Mouse (Mus musculus) intestine, embryonic 15.5 days (tissue): ENCODE data around the gene Ccdc65. TPM values are rescaled to one million over a fixed set of nuclear protein-coding genes. Genes with fewer than 3 reads are reported as not detected.

Source experiments
- ATAC-seq: fragments of 200-750 bp; cut with Nextera tagmentation; 2 replicates; pipeline ENCODE4 v1.8.0; 2017; ENCODE audit warnings: moderate TSS enrichment, moderate library complexity
- H3K27ac ChIP-seq: fragments of 300-500 bp; sonication (generic); 2 replicates; pipeline ENCODE4 v1.5.1; 2015; ENCODE audit warnings: mild to moderate bottlenecking, inconsistent platforms
- H3K27me3 ChIP-seq: fragments of 300-500 bp; sonication (generic); replicated peaks from 2 replicates; pipeline ENCODE4 v1.6.1; 2015; ENCODE audit warnings: inconsistent platforms
- H3K36me3 ChIP-seq: fragments of 300-500 bp; sonication (generic); 2 replicates; pipeline ENCODE4 v1.6.1; 2015; ENCODE audit warnings: inconsistent platforms
- H3K4me1 ChIP-seq: fragments of 300-500 bp; sonication (generic); replicated peaks from 2 replicates; pipeline ENCODE4 v1.6.1; 2015; ENCODE audit warnings: inconsistent platforms
- H3K4me2 ChIP-seq: fragments of 300-500 bp; sonication (generic); replicated peaks from 2 replicates; pipeline ENCODE4 v1.6.1; 2015; ENCODE audit warnings: mild to moderate bottlenecking, inconsistent platforms
- H3K4me3 ChIP-seq: fragments of 300-500 bp; sonication (generic); replicated peaks from 2 replicates; pipeline ENCODE4 v1.5.1; 2015; ENCODE audit warnings: inconsistent platforms
- H3K9ac ChIP-seq: fragments of 300-500 bp; sonication (generic); 2 replicates; pipeline ENCODE4 v1.6.1; 2015; ENCODE audit warnings: inconsistent platforms
- H3K9me3 ChIP-seq: fragments of 300-500 bp; sonication (generic); 2 replicates; pipeline ENCODE4 v1.6.1; 2016; ENCODE audit warnings: inconsistent platforms
- WGBS: fragments of 180-500 bp; shearing (Covaris S2); methylation state at CpG from one replicate; pipeline ENCODE4 v1.1.7; 2015; 5-methylcytosine and 5-hydroxymethylcytosine counted together
- polyA plus RNA-seq: library from polyadenylated mRNA; unstranded; fragments of >200 nt; fragmentation: Nextera tagmentation; extraction: Ambion mirVana; gene quantifications from 2 replicates; pipeline ENCODE4 v1.2.1, GENCODE M21; 2015

Ccdc65 gene
- polyA plus RNA-seq, 1 experiment from 2014 or later: 0.67 TPM

GRCm38 (mm10) chr15:98676940-98677728, 30.9 kb upstream of the Ccdc65 start, which contains the start of gene Rnd1:
Gene Rnd1, minus strand, starts transcription at chr15:98677461.
- peaks cover 42% of the 10 kb centered on the region for H3K27me3 ChIP-seq
- H3K27ac ChIP-seq: no peak within 1 kb of the TSS
- peak within 1 kb of the TSS; percentile 37 for H3K4me3 ChIP-seq
- 2% methylated on average over 36 of the region's 37 CpGs for WGBS
- no peaks in the 10 kb centered on the region for H3K36me3 ChIP-seq
- 0 out of 2 replicates have a peak within 1 kb of the TSS, but pooled peaks have one; percentile 9 for H3K9ac ChIP-seq
- H3K9me3 ChIP-seq: no peaks in the 10 kb centered on the region
- H3K4me2 ChIP-seq: peak within 1 kb of the TSS; percentile 89
- ATAC-seq: peak; percentile 99
- peaks cover 12% of the 10 kb centered on the region for H3K4me1 ChIP-seq

GRCm38 (mm10) chr15:98677977-98678376, 30.0 kb upstream of the Ccdc65 start:
- ATAC-seq: no peak
- Histone ChIP-seq H3K9me3 (no peaks in the 10 kb centered on the region), H3K9ac (no peak overlapping the region), H3K4me3 (no peak overlapping the region), H3K27me3 (peaks cover 39% of the 10 kb centered on the region), H3K4me2 (no peak overlapping the region), H3K36me3 (no peaks in the 10 kb centered on the region), H3K27ac (no peak overlapping the region), H3K4me1 (peaks cover 12% of the 10 kb centered on the region)
- WGBS: 65% methylated on average over 7 of the region's 7 CpGs

GRCm38 (mm10) chr15:98680660-98681059, 27.3 kb upstream of the Ccdc65 start:
- no peak overlapping the region for H3K4me2 ChIP-seq
- WGBS: 73% methylated on average over 8 of the region's 8 CpGs
- H3K9me3 ChIP-seq: no peaks in the 10 kb centered on the region
- H3K4me1 ChIP-seq: peaks cover 11% of the 10 kb centered on the region
- H3K27me3 ChIP-seq: peaks cover 18% of the 10 kb centered on the region
- H3K36me3 ChIP-seq: no peaks in the 10 kb centered on the region
- no peak overlapping the region for H3K9ac ChIP-seq
- H3K4me3 ChIP-seq: no peak overlapping the region
- ATAC-seq: no peak
- H3K27ac ChIP-seq: no peak overlapping the region

- Histone ChIP-seq H3K9ac (no peak overlapping the region), H3K9me3 (no peaks in the 10 kb centered on the region), H3K27ac (no peak overlapping the region), H3K4me3 (no peak overlapping the region), H3K4me1 (peaks cover 4% of the 10 kb centered on the region), H3K36me3 (no peaks in the 10 kb centered on the region), H3K27me3 (peaks cover 8% of the 10 kb centered on the region), H3K4me2 (no peak overlapping the region)
- 79% methylated on average over 7 of the region's 7 CpGs for WGBS
- ATAC-seq: no peak
Observed at GRCm38 (mm10) chr15:98681633-98682032, 26.4 kb upstream of the Ccdc65 start.

GRCm38 (mm10) chr15:98683177-98683576, 24.8 kb upstream of the Ccdc65 start:
- Histone ChIP-seq H3K4me1 (no peaks in the 10 kb centered on the region), H3K9me3 (no peaks in the 10 kb centered on the region), H3K36me3 (no peaks in the 10 kb centered on the region), H3K9ac (no peak overlapping the region), H3K4me2 (no peak overlapping the region), H3K27ac (no peak overlapping the region), H3K27me3 (peaks cover 2% of the 10 kb centered on the region), H3K4me3 (no peak overlapping the region)
- WGBS: 51% methylated on average over 10 of the region's 10 CpGs
- no peak for ATAC-seq

GRCm38 (mm10) chr15:98683746-98684145, 24.3 kb upstream of the Ccdc65 start:
- WGBS: 76% methylated on average over 1 of the region's 1 CpGs
- no peak overlapping the region for H3K4me2 ChIP-seq
- no peak for ATAC-seq
- H3K9ac ChIP-seq: no peak overlapping the region
- no peaks in the 10 kb centered on the region for H3K36me3 ChIP-seq
- H3K27me3 ChIP-seq: no peaks in the 10 kb centered on the region; the same call in 1 of the 2 replicates
- H3K4me1 ChIP-seq: no peaks in the 10 kb centered on the region
- no peak overlapping the region for H3K27ac ChIP-seq
- H3K4me3 ChIP-seq: no peak overlapping the region
- H3K9me3 ChIP-seq: no peaks in the 10 kb centered on the region

- Histone ChIP-seq H3K27me3 (no peaks in the 10 kb centered on the region), H3K9me3 (no peaks in the 10 kb centered on the region), H3K4me3 (no peak overlapping the region), H3K4me2 (no peak overlapping the region), H3K4me1 (no peaks in the 10 kb centered on the region), H3K27ac (no peak overlapping the region), H3K36me3 (no peaks in the 10 kb centered on the region), H3K9ac (no peak overlapping the region)
- 67% methylated on average over 3 of the region's 3 CpGs for WGBS
- ATAC-seq: no peak
Observed at GRCm38 (mm10) chr15:98685926-98686325, 22.1 kb upstream of the Ccdc65 start.

- no peak overlapping the region for H3K4me3 ChIP-seq
- H3K4me1 ChIP-seq: no peaks in the 10 kb centered on the region; the same call in 1 of the 2 replicates
- WGBS: 79% methylated on average over 2 of the region's 2 CpGs
- no peaks in the 10 kb centered on the region for H3K36me3 ChIP-seq
- no peak overlapping the region for H3K4me2 ChIP-seq
- no peak overlapping the region for H3K27ac ChIP-seq
- no peak for ATAC-seq
- no peaks in the 10 kb centered on the region for H3K27me3 ChIP-seq
- no peak overlapping the region for H3K9ac ChIP-seq
- H3K9me3 ChIP-seq: no peaks in the 10 kb centered on the region
Observed at GRCm38 (mm10) chr15:98689682-98690081, 18.3 kb upstream of the Ccdc65 start.

- WGBS: 63% methylated on average over 7 of the region's 7 CpGs
- ATAC-seq: no peak
- Histone ChIP-seq H3K27me3 (no peaks in the 10 kb centered on the region), H3K9me3 (no peaks in the 10 kb centered on the region), H3K4me3 (no peak overlapping the region), H3K4me2 (no peak overlapping the region), H3K4me1 (no peaks in the 10 kb centered on the region; the same call in 1 of the 2 replicates), H3K9ac (no peak overlapping the region), H3K36me3 (no peaks in the 10 kb centered on the region), H3K27ac (peak overlapping the region; percentile 38; the same call in 1 of the 2 replicates)
Observed at GRCm38 (mm10) chr15:98691486-98692147, 16.4 kb upstream of the Ccdc65 start.

GRCm38 (mm10) chr15:98692171-98692715, 15.8 kb upstream of the Ccdc65 start:
- H3K9me3 ChIP-seq: no peaks in the 10 kb centered on the region
- H3K27ac ChIP-seq: peak overlapping the region; percentile 38; the same call in 1 of the 2 replicates
- no peak for ATAC-seq
- H3K4me1 ChIP-seq: no peaks in the 10 kb centered on the region; the same call in 1 of the 2 replicates
- H3K27me3 ChIP-seq: no peaks in the 10 kb centered on the region
- 34% methylated on average over 11 of the region's 11 CpGs for WGBS
- H3K9ac ChIP-seq: no peak overlapping the region
- no peak overlapping the region for H3K4me2 ChIP-seq
- H3K4me3 ChIP-seq: no peak overlapping the region
- H3K36me3 ChIP-seq: no peaks in the 10 kb centered on the region

GRCm38 (mm10) chr15:98695726-98696125, 12.3 kb upstream of the Ccdc65 start:
- no peak for ATAC-seq
- no peak overlapping the region for H3K27ac ChIP-seq
- no peaks in the 10 kb centered on the region for H3K9me3 ChIP-seq
- WGBS: 46% methylated on average over 9 of the region's 9 CpGs
- peaks cover 2% of the 10 kb centered on the region; the same call in 1 of the 2 replicates for H3K4me1 ChIP-seq
- H3K4me2 ChIP-seq: no peak overlapping the region
- H3K9ac ChIP-seq: no peak overlapping the region
- peaks cover 13% of the 10 kb centered on the region for H3K27me3 ChIP-seq
- no peak overlapping the region for H3K4me3 ChIP-seq
- H3K36me3 ChIP-seq: no peaks in the 10 kb centered on the region

- 48% methylated on average over 8 of the region's 8 CpGs for WGBS
Observed at GRCm38 (mm10) chr15:98696216-98696615, 11.8 kb upstream of the Ccdc65 start.

More at GRCm38 (mm10) chr15:98696216-98696615, 11.8 kb upstream of the Ccdc65 start:
- ATAC-seq: no peak
- H3K4me3 ChIP-seq: no peak overlapping the region
- H3K27ac ChIP-seq: no peak overlapping the region
- H3K4me2 ChIP-seq: no peak overlapping the region
- no peaks in the 10 kb centered on the region for H3K9me3 ChIP-seq
- no peaks in the 10 kb centered on the region for H3K36me3 ChIP-seq
- H3K9ac ChIP-seq: no peak overlapping the region
- H3K4me1 ChIP-seq: peaks cover 2% of the 10 kb centered on the region; the same call in 1 of the 2 replicates
- peaks cover 17% of the 10 kb centered on the region for H3K27me3 ChIP-seq
